Mouse (Mus musculus) neural tube, embryonic 10.5 days (tissue): Measurements from ENCODE around the gene Smim26.
A peak's percentile ranks its signal among the peaks of the same experiment; 100 is the strongest.

ENCODE experiments used
- DNase-seq: peaks from one replicate; pipeline ENCODE4 v3.0.0-alpha.2; 2017; ENCODE audit warnings: low spot score; ENCODE audit errors: extremely low spot score

The Smim26 gene

GRCm38 (mm10) chr2:144635644-144636320, 41.9 kb downstream of the Smim26 start:
- peak; percentile 65 for DNase-seq

- DNase-seq: no peak
Measured at GRCm38 (mm10) chr2:144637204-144637603, 43.4 kb downstream of the Smim26 start.

- DNase-seq: no peak
Measured at GRCm38 (mm10) chr2:144637671-144638395, 44.0 kb downstream of the Smim26 start.

GRCm38 (mm10) chr2:144638719-144639118, 44.9 kb downstream of the Smim26 start:
- DNase-seq: no peak

GRCm38 (mm10) chr2:144640101-144640500, 46.2 kb downstream of the Smim26 start:
- no peak for DNase-seq

GRCm38 (mm10) chr2:144641991-144642390, 48.1 kb downstream of the Smim26 start:
- DNase-seq: no peak
